Mouse (Mus musculus) left cerebral cortex, adult 8-10 months (tissue): ENCODE measurements around the gene Sec23a. TPM values are rescaled to one million over a fixed set of nuclear protein-coding genes. Genes with fewer than 3 reads are reported as not detected.
"Not testable (repeated sequence)": the region's sequence is repeated elsewhere in the genome, so short reads cannot be mapped to it uniquely, and the experiment has no call there.

Experiments used
- DNase-seq, 2 experiments: peaks; one replicate each; pipeline ENCODE4 v3.0.0; 2022; ENCODE audit warnings: low spot score in 2 of 2
- total RNA-seq, 4 experiments: library from RNA; stranded (reverse); gene quantifications; 2 replicates each; pipeline ENCODE4 v1.2.4; 2022

The Sec23a gene
- total RNA-seq, 4 experiments from 2014 or later = 95.5 to 102 (median 98.2) TPM

GRCm38 (mm10) chr12:58985766-58986165 is 26.1 kb downstream of the Sec23a start:
- no peak for DNase-seq

- DNase-seq = not testable (repeated sequence)
These were observed 30.6 kb downstream of the Sec23a start for GRCm38 (mm10) chr12:58981178-58981661.

- DNase-seq = no peak
These were observed 34.9 kb downstream of the Sec23a start for GRCm38 (mm10) chr12:58976966-58977365.

GRCm38 (mm10) chr12:58964583-58964982 is 47.2 kb downstream of the Sec23a start:
- no peak for DNase-seq

GRCm38 (mm10) chr12:58960844-58961243 is 51.0 kb downstream of the Sec23a start:
- DNase-seq = no peak

GRCm38 (mm10) chr12:58956624-58957023 is 55.2 kb downstream of the Sec23a start:
- no peak for DNase-seq

- DNase-seq = no peak
These were observed 55.7 kb downstream of the Sec23a start for GRCm38 (mm10) chr12:58956162-58956561.

GRCm38 (mm10) chr12:58947879-58948278 is 63.9 kb downstream of the Sec23a start:
- DNase-seq = no peak

- peak in 1 of 2 experiments; percentile 23 for DNase-seq
These were observed 64.6 kb downstream of the Sec23a start for GRCm38 (mm10) chr12:58947231-58947630.

- no peak for DNase-seq
These were observed 69.3 kb downstream of the Sec23a start for GRCm38 (mm10) chr12:58942544-58942943.

GRCm38 (mm10) chr12:58934580-58934979 is 77.2 kb downstream of the Sec23a start:
- no peak for DNase-seq

- no peak for DNase-seq
These were observed 86.8 kb downstream of the Sec23a start for GRCm38 (mm10) chr12:58924996-58925395.

- DNase-seq = peak; percentile 33 to 40
These were observed 87.8 kb downstream of the Sec23a start for GRCm38 (mm10) chr12:58924025-58924424.

- no peak for DNase-seq
These were observed 91.0 kb downstream of the Sec23a start for GRCm38 (mm10) chr12:58920775-58921174.

GRCm38 (mm10) chr12:58919516-58919915 is 92.3 kb downstream of the Sec23a start:
- no peak for DNase-seq

- DNase-seq = no peak
These were observed 102.0 kb downstream of the Sec23a start for GRCm38 (mm10) chr12:58909826-58910225.

Other genes starting within 250 kb of the Sec23a start
- 1 to 10 TPM; 5.9 to 7.2 (median 6.5) TPM for gene Gemin2, start 1.4 kb upstream of the Sec23a start, total RNA-seq
- 100 to 1,000 TPM; 118 to 140 (median 127) TPM for gene Trappc6b, start 49.5 kb upstream of the Sec23a start, total RNA-seq
- 10 to 100 TPM; 43.1 to 57.8 (median 49.0) TPM for gene Pnn, start 54.9 kb upstream of the Sec23a start, total RNA-seq
- 10 to 100 TPM; 41.9 to 48.6 (median 44.1) TPM for gene Mia2, start 83.8 kb upstream of the Sec23a start, total RNA-seq
- gene Fbxo33, start 207.7 kb upstream of the Sec23a start, total RNA-seq = 10 to 100 TPM; 61.8 to 74.9 (median 63.7) TPM